Mouse (Mus musculus): ENCODE measurements around the gene Gpr19. TPM values are rescaled to one million over a fixed set of nuclear protein-coding genes. Genes with fewer than 3 reads are reported as not detected.

Gene Gpr19
- total RNA-seq (2014; rRNA removed): 32.1 and 34.2 TPM in 2 replicates
- polyA plus RNA-seq (2015; fragmentation: Nextera tagmentation; extraction: Ambion mirVana): 38.5 and 41.6 TPM in 2 replicates

- peak; percentile 95 for ATAC-seq (ENCODE audit: low FRiP score)
- WGBS: under 1% methylated on average over 51 of the region's 51 CpGs
- TF ChIP-seq CTCF (IDR thresholded peaks at IDR 0.05): peak; percentile 49
- Histone ChIP-seq H3K27me3 (ENCODE audit: insufficient read depth, low read length) (no peaks in the 10 kb centered on the region), H3K4me2 (ENCODE audit: low read depth, low read length, poor library complexity, severe bottlenecking) (peak within 1 kb of the TSS; percentile 67), H3K4me3 (ENCODE audit: low read depth, low read length) (peak within 1 kb of the TSS; percentile 60), H3K9ac (replicated peaks; ENCODE audit: low read length, poor library complexity, severe bottlenecking) (peak within 1 kb of the TSS; percentile 95), H3K4me1 (ENCODE audit: insufficient read depth, low read length) (peaks cover 4% of the 10 kb centered on the region; the same call in 1 of the 2 replicates), H3K36me3 (ENCODE audit: insufficient read depth, low read length) (no peaks in the 10 kb centered on the region), H3K9me3 (ENCODE audit: low read length) (no peaks in the 10 kb centered on the region), H3K27ac (ENCODE audit: low read depth, low read length) (peak within 1 kb of the TSS; percentile 99)
- DNase-seq (ENCODE audit: low spot score): peak; percentile 94
These were observed at the start of gene Gpr19 for GRCm38 (mm10) chr6:134898095-134898965. TSS of gene Gpr19 (minus strand) at chr6:134898578.

- H3K4me2 ChIP-seq (ENCODE audit: low read depth, low read length, poor library complexity, severe bottlenecking): no peak overlapping the region
- no peaks in the 10 kb centered on the region for H3K9me3 ChIP-seq (ENCODE audit: low read length)
- TF ChIP-seq CTCF (IDR thresholded peaks at IDR 0.05): peak; percentile 77
- DNase-seq (ENCODE audit: low spot score) (peak; percentile 79), ATAC-seq (ENCODE audit: low FRiP score) (no peak)
- H3K27me3 ChIP-seq (ENCODE audit: insufficient read depth, low read length): no peaks in the 10 kb centered on the region
- H3K36me3 ChIP-seq (ENCODE audit: insufficient read depth, low read length): no peaks in the 10 kb centered on the region
- H3K9ac ChIP-seq (replicated peaks; ENCODE audit: low read length, poor library complexity, severe bottlenecking): no peak overlapping the region
- no peaks in the 10 kb centered on the region for H3K4me1 ChIP-seq (ENCODE audit: insufficient read depth, low read length)
- 45% methylated on average over 13 of the region's 13 CpGs for WGBS
- H3K27ac ChIP-seq (ENCODE audit: low read depth, low read length): no peak overlapping the region
- no peak overlapping the region for H3K4me3 ChIP-seq (ENCODE audit: low read depth, low read length)
These were observed 49.1 kb upstream of the Gpr19 start for GRCm38 (mm10) chr6:134947311-134948087.

GRCm38 (mm10) chr6:134946858-134947257, 48.5 kb upstream of the Gpr19 start:
- no peak for DNase-seq (ENCODE audit: low spot score)
- Histone ChIP-seq H3K9ac (replicated peaks; ENCODE audit: low read length, poor library complexity, severe bottlenecking) (no peak overlapping the region), H3K36me3 (ENCODE audit: insufficient read depth, low read length) (no peaks in the 10 kb centered on the region), H3K27ac (ENCODE audit: low read depth, low read length) (no peak overlapping the region), H3K27me3 (ENCODE audit: insufficient read depth, low read length) (no peaks in the 10 kb centered on the region), H3K9me3 (ENCODE audit: low read length) (no peaks in the 10 kb centered on the region), H3K4me1 (ENCODE audit: insufficient read depth, low read length) (no peaks in the 10 kb centered on the region), H3K4me3 (ENCODE audit: low read depth, low read length) (no peak overlapping the region), H3K4me2 (ENCODE audit: low read depth, low read length, poor library complexity, severe bottlenecking) (no peak overlapping the region)
- WGBS: 87% methylated on average over 9 of the region's 9 CpGs
- ATAC-seq (ENCODE audit: low FRiP score): no peak
- no peak for TF ChIP-seq CTCF (IDR thresholded peaks at IDR 0.05)

GRCm38 (mm10) chr6:134946054-134946453, 47.7 kb upstream of the Gpr19 start:
- ATAC-seq (ENCODE audit: low FRiP score): no peak
- H3K4me2 ChIP-seq (ENCODE audit: low read depth, low read length, poor library complexity, severe bottlenecking): no peak overlapping the region
- no peaks in the 10 kb centered on the region for H3K9me3 ChIP-seq (ENCODE audit: low read length)
- no peaks in the 10 kb centered on the region for H3K4me1 ChIP-seq (ENCODE audit: insufficient read depth, low read length)
- H3K9ac ChIP-seq (replicated peaks; ENCODE audit: low read length, poor library complexity, severe bottlenecking): no peak overlapping the region
- DNase-seq (ENCODE audit: low spot score): no peak
- H3K27ac ChIP-seq (ENCODE audit: low read depth, low read length): no peak overlapping the region
- H3K4me3 ChIP-seq (ENCODE audit: low read depth, low read length): no peak overlapping the region
- H3K36me3 ChIP-seq (ENCODE audit: insufficient read depth, low read length): no peaks in the 10 kb centered on the region
- 63% methylated on average over 6 of the region's 6 CpGs for WGBS
- no peaks in the 10 kb centered on the region for H3K27me3 ChIP-seq (ENCODE audit: insufficient read depth, low read length)
- TF ChIP-seq CTCF (IDR thresholded peaks at IDR 0.05): no peak

- H3K4me2 ChIP-seq (ENCODE audit: low read depth, low read length, poor library complexity, severe bottlenecking): no peak overlapping the region
- H3K9ac ChIP-seq (replicated peaks; ENCODE audit: low read length, poor library complexity, severe bottlenecking): no peak overlapping the region
- ATAC-seq (ENCODE audit: low FRiP score): no peak
- H3K4me3 ChIP-seq (ENCODE audit: low read depth, low read length): no peak overlapping the region
- DNase-seq (ENCODE audit: low spot score): no peak
- no peaks in the 10 kb centered on the region for H3K4me1 ChIP-seq (ENCODE audit: insufficient read depth, low read length)
- TF ChIP-seq CTCF (IDR thresholded peaks at IDR 0.05): no peak
- WGBS: 94% methylated on average over 13 of the region's 13 CpGs
- no peak overlapping the region for H3K27ac ChIP-seq (ENCODE audit: low read depth, low read length)
- no peaks in the 10 kb centered on the region for H3K36me3 ChIP-seq (ENCODE audit: insufficient read depth, low read length)
- no peaks in the 10 kb centered on the region for H3K9me3 ChIP-seq (ENCODE audit: low read length)
- H3K27me3 ChIP-seq (ENCODE audit: insufficient read depth, low read length): no peaks in the 10 kb centered on the region
These were observed 45.5 kb upstream of the Gpr19 start for GRCm38 (mm10) chr6:134943759-134944407.
